Mouse (Mus musculus) effector memory CD4-positive, alpha-beta T cell, adult 7 months (primary cell): ENCODE results near the gene Clec4n. TPM values are rescaled to one million over a fixed set of nuclear protein-coding genes. Genes with fewer than 3 reads are reported as not detected.

Experiments used
- polyA plus RNA-seq: library from polyadenylated mRNA; unstranded; fragments of 100-300 nt; shearing (Covaris generic); gene quantifications from one replicate; pipeline ENCODE4 v1.2.1, GENCODE M21; 2017

Gene Clec4n
- not detected for polyA plus RNA-seq

GRCm38 (mm10) chr6:123229644-123230043 is at the start of gene Clec4n:
Gene Clec4n, plus strand, starts transcription at chr6:123229843.

GRCm38 (mm10) chr6:123261555-123262161 is 32.0 kb downstream of the Clec4n start, which contains the start of gene Clec4d:
Gene Clec4d, plus strand, starts transcription at chr6:123262111.

GRCm38 (mm10) chr6:123289753-123290152 is 60.1 kb downstream of the Clec4n start, which contains the start of gene Clec4e:
Gene Clec4e, minus strand, starts transcription at chr6:123289870.

Other genes with a start within 250 kb of the Clec4n start
- not detected for gene Clec4a4, start 239.5 kb upstream of the Clec4n start, polyA plus RNA-seq
- gene Clec4b1, start 179.9 kb upstream of the Clec4n start, polyA plus RNA-seq: not detected
- not detected for gene Clec4a2, start 123.4 kb upstream of the Clec4n start, polyA plus RNA-seq
- not detected for gene Clec4b2, start 57.0 kb upstream of the Clec4n start, polyA plus RNA-seq
- not detected for gene Clec4d, start 32.3 kb downstream of the Clec4n start, polyA plus RNA-seq
- gene Clec4e, start 60.0 kb downstream of the Clec4n start, polyA plus RNA-seq: not detected
- gene Vmn2r19, start 78.5 kb downstream of the Clec4n start, polyA plus RNA-seq: not detected
- 0.06 TPM for gene Vmn2r20, start 188.3 kb downstream of the Clec4n start, polyA plus RNA-seq